Mouse (Mus musculus) embryonic fibroblast, embryonic 13.5 days (primary cell): ENCODE results near the gene Pnmt.

Experiments
- CTCF ChIP-seq: IDR thresholded peaks from 2 replicates; pipeline ENCODE4 v1.5.1; 2011; ENCODE audit warnings: mild to moderate bottlenecking, control low read depth, low read length, moderate library complexity, borderline replicate concordance; ENCODE audit not compliant: insufficient read depth
- POLR2A ChIP-seq: IDR thresholded peaks from 2 replicates; pipeline ENCODE4 v1.6.1; 2011; ENCODE audit warnings: low read depth, mild to moderate bottlenecking, control low read depth, low read length, moderate library complexity

GRCm38 (mm10) chr11:98364410-98364809, 21.8 kb upstream of the Pnmt start:
- no peak for TF ChIP-seq CTCF
- TF ChIP-seq POLR2A = no peak
